Mouse (Mus musculus) limb, embryonic 12.5 days (tissue): ENCODE measurements around the gene Kdm6a. TPM values are rescaled to one million over a fixed set of nuclear protein-coding genes. Genes with fewer than 3 reads are reported as not detected.

Source experiments
- ATAC-seq: fragments of 200-750 bp; cut with Nextera tagmentation; 2 replicates; pipeline ENCODE4 v1.8.0; 2017; ENCODE audit warnings: low read depth, moderate TSS enrichment; ENCODE audit not compliant: insufficient number of reproducible peaks, insufficient read depth, low FRiP score, low TSS enrichment
- H3K27ac ChIP-seq: fragments of 300-500 bp; sonication (generic); 2 replicates; pipeline ENCODE4 v1.5.1; 2016; ENCODE audit warnings: mild to moderate bottlenecking, moderate library complexity
- H3K27me3 ChIP-seq: fragments of 300-500 bp; sonication (generic); 2 replicates; pipeline ENCODE4 v1.6.1; 2016; ENCODE audit warnings: mild to moderate bottlenecking, moderate library complexity
- H3K36me3 ChIP-seq: fragments of 300-500 bp; sonication (generic); 2 replicates; pipeline ENCODE4 v1.6.1; 2016; ENCODE audit warnings: mild to moderate bottlenecking, moderate library complexity
- H3K4me1 ChIP-seq: fragments of 300-500 bp; sonication (generic); replicated peaks from 2 replicates; pipeline ENCODE4 v1.6.1; 2016
- H3K4me2 ChIP-seq: fragments of 300-500 bp; sonication (generic); 2 replicates; pipeline ENCODE4 v1.6.1; 2016; ENCODE audit warnings: mild to moderate bottlenecking, moderate library complexity
- H3K4me3 ChIP-seq: fragments of 300-500 bp; sonication (generic); replicated peaks from 2 replicates; pipeline ENCODE4 v1.5.1; 2016; ENCODE audit warnings: mild to moderate bottlenecking
- H3K9ac ChIP-seq: fragments of 300-500 bp; sonication (generic); replicated peaks from 2 replicates; pipeline ENCODE4 v1.6.1; 2016; ENCODE audit warnings: mild to moderate bottlenecking, moderate library complexity
- H3K9me3 ChIP-seq: fragments of 300-500 bp; sonication (generic); 2 replicates; pipeline ENCODE4 v1.6.1; 2016; ENCODE audit warnings: mild to moderate bottlenecking, moderate library complexity
- WGBS: fragments of 180-500 bp; shearing (Covaris S2); methylation state at CpG from one replicate; pipeline ENCODE4 v1.1.7; 2016; 5-methylcytosine and 5-hydroxymethylcytosine counted together
- polyA plus RNA-seq: library from polyadenylated mRNA; unstranded; fragments of >200 nt; fragmentation: Nextera tagmentation; extraction: Ambion mirVana; gene quantifications from 2 replicates; pipeline ENCODE4 v1.2.1, GENCODE M21; 2016

Kdm6a gene
- polyA plus RNA-seq, 1 experiment from 2014 or later: 31.2 TPM

DNA sequence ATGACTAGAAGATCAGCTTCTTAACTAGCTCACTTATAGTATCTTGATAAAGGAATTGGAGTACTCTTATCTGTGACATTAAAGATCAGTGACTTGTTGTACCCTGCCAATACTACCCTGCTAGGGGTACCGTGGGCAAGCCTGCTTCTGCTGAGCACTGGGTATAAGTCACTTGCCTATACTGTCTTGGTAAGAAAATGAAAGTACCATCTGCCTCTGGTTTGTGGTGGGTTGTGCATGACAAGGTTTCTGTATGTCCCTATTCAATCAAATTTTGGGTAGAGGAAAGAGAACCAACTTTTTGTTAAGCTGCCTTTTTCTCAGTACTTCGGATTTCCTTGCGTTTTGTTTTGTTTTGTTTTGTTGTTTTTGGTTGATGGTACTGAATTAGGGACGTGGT, 15.4 kb downstream of the Kdm6a start:
- Histone ChIP-seq H3K9ac (no peak overlapping the region), H3K4me2 (no peak overlapping the region), H3K27me3 (no peaks in the 10 kb centered on the region), H3K9me3 (no peaks in the 10 kb centered on the region), H3K27ac (no peak overlapping the region), H3K4me1 (no peaks in the 10 kb centered on the region), H3K36me3 (no peaks in the 10 kb centered on the region), H3K4me3 (no peak overlapping the region)
- no peak for ATAC-seq
- 86% methylated on average over 4 of the region's 4 CpGs for WGBS

DNA sequence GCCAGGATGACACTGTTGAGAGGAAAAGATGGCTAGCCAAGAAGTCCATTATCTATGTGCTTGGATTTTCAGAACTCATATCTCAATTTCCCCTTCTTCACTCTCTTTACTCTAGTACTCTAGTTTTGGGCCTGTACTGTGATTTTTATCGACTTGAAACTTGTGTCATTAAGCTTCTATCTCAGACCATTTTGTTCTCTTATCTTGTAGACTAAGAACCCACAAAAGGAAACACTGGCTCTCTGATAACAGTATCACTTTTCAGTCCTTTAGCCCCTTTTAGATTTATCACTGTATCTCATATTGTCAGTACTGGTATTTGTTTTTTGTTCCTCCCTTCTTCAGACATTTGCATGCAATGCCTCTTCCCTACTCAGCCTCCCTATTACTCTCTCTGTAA, 17.1 kb downstream of the Kdm6a start:
- H3K4me2 ChIP-seq: no peak overlapping the region
- no peaks in the 10 kb centered on the region for H3K36me3 ChIP-seq
- H3K27me3 ChIP-seq: no peaks in the 10 kb centered on the region
- no peak overlapping the region for H3K9ac ChIP-seq
- no peaks in the 10 kb centered on the region for H3K9me3 ChIP-seq
- H3K4me1 ChIP-seq: no peaks in the 10 kb centered on the region
- WGBS: 87% methylated on average over 1 of the region's 1 CpGs
- H3K4me3 ChIP-seq: no peak overlapping the region
- ATAC-seq: no peak
- no peak overlapping the region for H3K27ac ChIP-seq

DNA sequence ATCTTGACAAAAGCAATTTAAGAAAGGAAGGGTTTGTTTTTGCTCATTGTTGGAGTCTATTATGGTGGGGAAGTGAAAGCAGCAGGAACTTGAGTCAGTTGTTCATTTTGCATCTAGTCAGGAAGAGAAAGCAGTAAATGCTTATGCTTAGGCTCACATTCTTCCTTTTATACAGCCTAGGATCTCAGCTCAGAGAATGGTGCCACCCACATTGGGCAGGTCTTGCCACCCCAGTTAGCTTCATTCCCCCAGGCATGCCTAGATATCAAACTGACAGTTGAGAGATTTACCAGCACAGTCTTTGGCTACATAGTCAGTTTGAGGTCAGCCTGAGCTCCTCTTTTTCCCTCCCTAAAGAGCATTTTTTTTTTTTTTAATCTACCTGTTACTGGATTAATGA, 24.8 kb downstream of the Kdm6a start:
- no peaks in the 10 kb centered on the region for H3K9me3 ChIP-seq
- no peak overlapping the region for H3K4me3 ChIP-seq
- no peaks in the 10 kb centered on the region for H3K27me3 ChIP-seq
- no peaks in the 10 kb centered on the region for H3K4me1 ChIP-seq
- H3K27ac ChIP-seq: no peak overlapping the region
- no peak for ATAC-seq
- H3K36me3 ChIP-seq: no peaks in the 10 kb centered on the region
- no peak overlapping the region for H3K4me2 ChIP-seq
- H3K9ac ChIP-seq: no peak overlapping the region

DNA sequence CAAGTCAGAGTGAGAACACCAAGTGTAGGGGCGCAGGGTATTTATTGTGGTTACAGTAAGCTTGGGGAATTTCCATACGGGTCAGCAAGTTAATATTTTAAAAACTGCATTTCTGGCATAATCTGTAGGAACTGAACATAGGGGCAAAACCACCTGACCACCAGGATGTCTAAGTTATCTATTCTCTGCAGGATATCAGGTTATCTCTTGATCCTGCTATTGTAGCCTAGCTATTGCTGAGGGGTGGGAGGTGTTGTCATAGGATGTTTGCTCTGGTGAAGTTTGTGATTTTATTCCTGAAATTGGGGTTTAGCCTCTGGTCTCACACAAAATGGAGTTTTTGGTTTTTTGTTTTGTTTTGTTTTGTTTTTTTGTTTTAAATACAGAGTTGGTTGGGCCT, 25.9 kb downstream of the Kdm6a start:
- ATAC-seq: no peak
- H3K4me2 ChIP-seq: no peak overlapping the region
- H3K27ac ChIP-seq: no peak overlapping the region
- H3K9ac ChIP-seq: no peak overlapping the region
- H3K4me3 ChIP-seq: no peak overlapping the region
- 95% methylated on average over 2 of the region's 2 CpGs for WGBS
- no peaks in the 10 kb centered on the region for H3K9me3 ChIP-seq
- no peaks in the 10 kb centered on the region for H3K27me3 ChIP-seq
- no peaks in the 10 kb centered on the region for H3K36me3 ChIP-seq
- no peaks in the 10 kb centered on the region for H3K4me1 ChIP-seq

DNA sequence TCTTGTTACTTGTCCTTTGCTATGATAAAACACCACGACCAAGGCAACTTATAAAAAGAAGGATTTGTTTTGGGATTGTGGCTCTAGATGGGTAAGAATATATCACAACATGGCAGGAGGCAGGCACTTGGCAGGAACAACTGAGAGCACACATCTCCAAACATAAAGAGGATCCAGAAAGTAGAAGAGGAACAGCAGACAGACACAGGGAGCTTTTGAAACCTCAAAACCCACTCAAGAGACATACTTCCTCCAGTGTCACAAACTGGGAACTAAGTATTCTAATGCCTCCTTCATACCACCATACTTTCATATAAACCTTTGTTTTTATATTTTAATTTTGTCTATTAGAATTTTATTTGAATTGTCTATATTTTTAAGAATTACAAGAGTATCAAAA, 77.2 kb downstream of the Kdm6a start:
- Histone ChIP-seq H3K9me3 (no peaks in the 10 kb centered on the region), H3K4me3 (no peak overlapping the region), H3K36me3 (peaks cover 11% of the 10 kb centered on the region), H3K4me2 (no peak overlapping the region), H3K4me1 (no peaks in the 10 kb centered on the region), H3K27me3 (no peaks in the 10 kb centered on the region), H3K27ac (no peak overlapping the region), H3K9ac (no peak overlapping the region)
- 89% methylated on average over 1 of the region's 1 CpGs for WGBS
- ATAC-seq: no peak

DNA sequence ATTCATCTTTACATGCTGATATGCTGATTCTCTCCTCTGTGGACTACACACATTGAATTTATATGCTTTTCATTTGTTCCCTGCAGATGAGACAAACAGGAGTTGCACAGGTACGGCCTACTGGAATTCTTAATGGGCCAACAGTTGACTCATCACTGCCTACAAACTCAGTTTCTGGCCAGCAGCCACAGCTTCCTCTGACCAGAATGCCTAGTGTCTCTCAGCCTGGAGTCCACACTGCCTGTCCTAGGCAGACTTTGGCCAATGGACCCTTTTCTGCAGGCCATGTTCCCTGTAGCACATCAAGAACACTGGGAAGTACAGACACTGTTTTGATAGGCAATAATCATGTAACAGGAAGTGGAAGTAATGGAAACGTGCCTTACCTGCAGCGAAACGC, 88.2 kb downstream of the Kdm6a start:
- peaks cover 34% of the 10 kb centered on the region for H3K36me3 ChIP-seq
- no peaks in the 10 kb centered on the region for H3K9me3 ChIP-seq
- H3K4me3 ChIP-seq: no peak overlapping the region
- no peaks in the 10 kb centered on the region for H3K4me1 ChIP-seq
- H3K9ac ChIP-seq: no peak overlapping the region
- no peak for ATAC-seq
- no peak overlapping the region for H3K27ac ChIP-seq
- no peaks in the 10 kb centered on the region for H3K27me3 ChIP-seq
- 96% methylated on average over 4 of the region's 4 CpGs for WGBS
- no peak overlapping the region for H3K4me2 ChIP-seq

DNA sequence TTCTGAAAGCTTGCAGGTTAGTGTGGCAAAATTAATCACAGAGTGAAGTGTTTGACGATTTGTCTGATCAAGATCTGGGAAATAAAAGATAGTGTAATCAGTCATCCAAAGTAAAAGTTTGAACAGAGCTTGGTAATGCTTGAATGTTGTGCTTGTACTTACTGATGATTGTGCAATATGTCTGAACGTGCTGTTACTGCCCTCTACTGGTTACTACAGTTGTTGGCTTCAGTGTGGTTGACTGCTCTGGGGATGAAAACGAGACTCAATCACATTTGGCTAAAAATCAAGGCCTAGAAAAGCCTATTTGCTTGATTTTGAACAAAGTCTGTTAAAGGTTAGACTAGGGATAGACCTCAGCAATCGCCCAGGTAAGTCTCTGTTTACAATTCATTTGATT, 92.4 kb downstream of the Kdm6a start:
- Histone ChIP-seq H3K4me1 (no peaks in the 10 kb centered on the region), H3K9ac (no peak overlapping the region), H3K4me3 (no peak overlapping the region), H3K27ac (no peak overlapping the region), H3K27me3 (no peaks in the 10 kb centered on the region), H3K4me2 (no peak overlapping the region), H3K36me3 (peaks cover 38% of the 10 kb centered on the region), H3K9me3 (no peaks in the 10 kb centered on the region)
- WGBS: 58% methylated on average over 4 of the region's 4 CpGs
- ATAC-seq: no peak

DNA sequence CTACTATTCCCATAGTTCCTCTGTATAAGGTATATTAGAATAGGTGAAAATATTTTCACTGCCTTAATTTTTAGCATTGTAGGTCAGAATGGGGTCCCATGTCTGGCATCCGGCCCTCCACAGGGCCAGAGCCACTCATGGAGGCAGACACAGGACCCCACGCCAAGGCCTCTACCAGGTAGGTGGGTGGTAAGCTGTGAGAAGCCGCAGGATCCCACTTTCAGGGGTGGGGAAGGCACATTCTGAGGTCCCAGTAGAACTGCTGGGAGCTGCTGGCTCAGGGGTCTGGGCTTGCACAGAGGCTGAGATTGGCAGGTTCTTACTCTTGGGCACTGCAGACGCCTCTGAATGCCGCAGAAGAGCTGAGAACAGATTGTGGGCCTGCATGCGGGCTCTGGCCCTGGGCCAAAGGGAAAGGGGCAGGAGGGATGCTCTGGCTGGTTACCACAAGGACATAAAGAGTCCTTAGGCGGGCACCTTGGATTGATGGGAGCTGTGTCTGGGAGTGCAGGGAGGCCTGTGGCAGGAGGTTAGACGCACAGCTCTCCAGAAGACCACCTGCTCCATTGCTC, 95.9 kb downstream of the Kdm6a start:
- H3K36me3 ChIP-seq: peaks cover 24% of the 10 kb centered on the region
- no peak overlapping the region for H3K4me2 ChIP-seq
- no peaks in the 10 kb centered on the region for H3K4me1 ChIP-seq
- H3K27me3 ChIP-seq: no peaks in the 10 kb centered on the region
- H3K9ac ChIP-seq: no peak overlapping the region
- no peak for ATAC-seq
- no peak overlapping the region for H3K27ac ChIP-seq
- H3K9me3 ChIP-seq: no peaks in the 10 kb centered on the region
- 93% methylated on average over 8 of the region's 8 CpGs for WGBS
- no peak overlapping the region for H3K4me3 ChIP-seq

DNA sequence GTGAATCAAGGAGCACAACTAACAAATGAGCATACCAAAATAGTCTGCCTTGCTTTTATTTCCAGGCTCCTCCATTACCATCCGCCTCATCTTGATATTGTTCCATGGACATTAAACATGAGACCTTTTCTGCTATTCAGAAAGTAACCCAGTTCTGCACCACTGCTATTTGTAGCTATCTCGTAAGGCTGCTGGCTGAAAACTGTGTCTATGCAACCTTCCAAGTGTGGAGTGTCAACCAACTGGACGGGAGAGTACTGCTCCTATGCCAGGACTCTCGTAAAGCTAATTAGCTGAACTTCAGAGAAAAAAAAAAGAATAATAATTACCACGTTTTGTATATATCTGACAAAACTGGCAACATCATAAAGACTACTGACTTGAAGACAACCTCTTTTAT, 116.2 kb downstream of the Kdm6a start:
- Histone ChIP-seq H3K36me3 (peaks cover 6% of the 10 kb centered on the region; the same call in 1 of the 2 replicates), H3K27ac (no peak overlapping the region), H3K9me3 (no peaks in the 10 kb centered on the region), H3K9ac (no peak overlapping the region), H3K4me1 (no peaks in the 10 kb centered on the region), H3K4me3 (no peak overlapping the region), H3K4me2 (no peak overlapping the region), H3K27me3 (no peaks in the 10 kb centered on the region)
- ATAC-seq: no peak
- 84% methylated on average over 5 of the region's 5 CpGs for WGBS

DNA sequence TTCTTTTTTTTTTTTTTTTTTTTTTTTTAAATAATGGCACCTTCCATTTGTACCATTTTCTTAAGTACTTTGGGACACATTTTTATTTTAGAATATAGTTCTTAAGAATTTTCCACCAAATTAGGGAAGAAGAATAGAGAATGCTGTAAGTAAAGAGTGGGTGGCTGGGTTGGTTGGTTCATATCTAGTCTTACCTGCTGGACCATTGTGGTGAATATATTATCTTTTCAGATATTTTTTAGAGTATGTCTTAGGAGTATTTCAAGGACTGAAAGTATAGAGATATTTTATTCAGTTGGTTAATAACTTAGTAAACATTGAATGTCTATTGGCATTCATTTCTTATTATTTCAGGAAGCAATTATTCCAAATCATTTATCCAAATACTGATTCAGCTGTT, 117.8 kb downstream of the Kdm6a start:
- Histone ChIP-seq H3K4me1 (no peaks in the 10 kb centered on the region), H3K4me2 (no peak overlapping the region), H3K4me3 (no peak overlapping the region), H3K9ac (no peak overlapping the region), H3K36me3 (peaks cover 6% of the 10 kb centered on the region; the same call in 1 of the 2 replicates), H3K27ac (no peak overlapping the region), H3K27me3 (no peaks in the 10 kb centered on the region), H3K9me3 (no peaks in the 10 kb centered on the region)
- no peak for ATAC-seq
